Mouse (Mus musculus) CH12.LX (cell line): ENCODE measurements around the gene Psmd9.

Experiments
- CHD2 ChIP-seq: IDR thresholded peaks from 2 replicates; pipeline ENCODE4 v1.6.1; 2011; ENCODE audit warnings: low read length, improper control_type of control experiment
- CTCF ChIP-seq, 2 experiments: IDR thresholded peaks in 1 of 2; conservative IDR thresholded peaks in 1 of 2; 2 replicates each; pipeline ENCODE4 v1.5.1; 2011 to 2012; ENCODE audit warnings: low read depth in 2 of 2, low read length in 2 of 2, improper control_type of control experiment in 1 of 2, inconsistent platforms in 1 of 2, mild to moderate bottlenecking in 1 of 2, moderate library complexity in 1 of 2
- EP300 ChIP-seq: IDR thresholded peaks from 2 replicates; pipeline ENCODE4 v1.6.1; 2011; ENCODE audit warnings: low read length, improper control_type of control experiment
- ETS1 ChIP-seq: conservative IDR thresholded peaks from 2 replicates; pipeline ENCODE4 v1.6.1; 2012; ENCODE audit warnings: low read depth, mild to moderate bottlenecking, inconsistent platforms, low read length, improper control_type of control experiment, moderate library complexity
- MXI1 ChIP-seq: IDR thresholded peaks from 2 replicates; pipeline ENCODE4 v1.6.1; 2011; ENCODE audit warnings: mild to moderate bottlenecking, low read depth, low read length, improper control_type of control experiment
- MYC ChIP-seq: IDR thresholded peaks from 2 replicates; pipeline ENCODE4 v1.6.1; 2011; ENCODE audit warnings: low read depth, mild to moderate bottlenecking, improper control_type of control experiment, low read length
- POLR2A ChIP-seq: IDR thresholded peaks from 2 replicates; pipeline ENCODE4 v1.6.1; 2011; ENCODE audit warnings: low read depth, mild to moderate bottlenecking, improper control_type of control experiment, low read length
- POLR2AphosphoS2 ChIP-seq: IDR thresholded peaks from 2 replicates; pipeline ENCODE4 v1.6.1; 2011; ENCODE audit warnings: low read depth, low read length, improper control_type of control experiment
- USF1 ChIP-seq: IDR thresholded peaks from 2 replicates; pipeline ENCODE4 v1.6.1; 2014; ENCODE audit warnings: low read depth, mild to moderate bottlenecking, inconsistent platforms, low read length, improper control_type of control experiment

DNA sequence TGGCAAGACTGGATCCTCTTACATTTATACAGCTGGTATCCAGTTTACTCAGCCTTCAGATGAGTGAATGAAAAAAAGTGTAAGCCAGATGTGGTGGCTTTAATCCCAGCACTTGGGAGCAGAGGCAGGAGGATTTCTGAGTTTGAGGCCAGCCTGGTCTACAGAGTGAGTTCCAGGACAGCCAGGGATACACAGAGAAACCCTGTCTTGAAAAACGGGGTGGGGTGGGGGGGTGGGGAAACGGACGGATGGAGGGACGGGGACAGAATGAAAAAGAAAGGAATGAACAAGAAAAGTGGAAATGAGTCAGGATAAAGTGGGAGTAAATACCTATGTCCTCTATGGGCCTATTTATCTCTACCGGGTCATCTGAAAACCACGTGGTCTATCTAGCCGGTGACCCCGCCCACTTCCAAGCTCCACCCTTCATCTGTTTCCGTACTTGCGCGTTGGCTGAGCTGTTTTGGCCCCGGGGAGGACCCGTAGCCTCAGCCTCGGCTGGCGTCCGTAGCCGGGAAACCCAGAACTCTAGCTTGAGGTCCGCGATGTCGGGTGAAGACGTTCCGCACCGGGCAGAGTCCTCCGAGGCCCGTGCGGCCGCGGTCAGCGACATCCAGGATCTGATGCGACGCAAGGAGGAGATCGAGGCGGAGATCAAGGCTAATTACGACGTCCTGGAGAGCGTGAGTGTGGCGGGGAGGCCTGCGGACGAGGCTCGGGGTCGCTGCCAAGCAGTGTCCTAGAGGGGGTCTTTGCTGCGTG, 58.7 kb downstream of the Psmd9 start:
- peak; percentile 97 for TF ChIP-seq MXI1
- peak; percentile 92 for TF ChIP-seq MYC
- no peak for TF ChIP-seq CTCF (conservative IDR thresholded peaks at IDR 0.05 in 1 of 2, IDR thresholded peaks at IDR 0.05 in 1 of 2; ENCODE audit: low read depth in 2 of 2, low read length in 2 of 2)
- no peak for TF ChIP-seq ETS1
- TF ChIP-seq POLR2A = peak; percentile 83
- TF ChIP-seq USF1 = peak; percentile 91
- TF ChIP-seq CHD2 = no peak; the same call in 1 of the 2 replicates
- no peak for TF ChIP-seq EP300
- no peak for TF ChIP-seq POLR2AphosphoS2
